Mouse (Mus musculus): Measurements from ENCODE around the gene 4921517D22Rik.

4921517D22Rik gene

DNA sequence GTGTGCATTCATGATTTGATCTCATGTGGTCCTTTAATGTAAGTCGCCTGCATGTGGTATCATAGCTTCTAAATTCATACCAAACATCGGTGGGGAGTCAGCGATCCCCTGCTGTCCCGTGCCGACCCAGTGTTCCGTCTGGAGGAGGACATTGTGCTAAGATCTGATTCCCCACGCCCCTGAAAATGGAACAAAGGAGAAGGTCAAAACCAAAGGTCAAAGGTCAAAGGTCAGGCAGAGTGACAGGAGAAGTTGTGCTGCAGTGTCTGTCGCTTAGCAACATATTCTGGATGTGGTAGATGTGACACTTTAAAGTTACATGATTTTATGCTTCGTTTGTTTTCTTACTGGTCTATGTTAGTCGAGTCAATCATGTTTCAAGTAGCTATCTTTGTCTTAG lies 2.4 kb downstream of the 4921517D22Rik start:
- no peak for DNase-seq (ENCODE audit: low read depth, low spot score)

- DNase-seq (ENCODE audit: low read depth, low spot score) = no peak
These were observed 3.3 kb downstream of the 4921517D22Rik start for GRCm38 (mm10) chr13:59690576-59690975.

GRCm38 (mm10) chr13:59689843-59690242 lies 4.1 kb downstream of the 4921517D22Rik start:
- DNase-seq (ENCODE audit: low read depth, low spot score) = no peak

GRCm38 (mm10) chr13:59689313-59689712 lies 4.6 kb downstream of the 4921517D22Rik start:
- DNase-seq (ENCODE audit: low read depth, low spot score) = no peak

DNA sequence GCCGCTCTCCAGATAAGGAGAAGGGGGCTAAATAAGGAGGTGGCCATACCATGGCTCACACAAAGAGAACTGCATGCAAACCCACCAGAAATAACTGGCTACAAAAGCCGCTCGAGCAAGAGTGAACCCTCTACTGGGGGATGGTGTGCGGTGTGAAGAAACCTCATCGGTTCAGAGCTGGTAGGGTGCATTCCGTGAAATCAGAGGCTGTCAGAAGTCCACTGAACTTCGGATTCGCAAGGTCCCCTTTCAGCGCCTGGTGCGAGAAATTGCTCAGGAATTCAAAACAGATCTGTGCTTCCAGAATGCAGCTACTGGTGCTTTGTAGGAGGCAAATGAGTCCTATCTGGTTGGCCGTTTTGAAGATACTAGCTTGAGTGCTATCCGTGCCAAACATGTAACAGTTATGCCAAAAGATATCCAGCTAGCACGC lies 5.6 kb downstream of the 4921517D22Rik start:
- no peak for DNase-seq (ENCODE audit: low read depth, low spot score)

DNA sequence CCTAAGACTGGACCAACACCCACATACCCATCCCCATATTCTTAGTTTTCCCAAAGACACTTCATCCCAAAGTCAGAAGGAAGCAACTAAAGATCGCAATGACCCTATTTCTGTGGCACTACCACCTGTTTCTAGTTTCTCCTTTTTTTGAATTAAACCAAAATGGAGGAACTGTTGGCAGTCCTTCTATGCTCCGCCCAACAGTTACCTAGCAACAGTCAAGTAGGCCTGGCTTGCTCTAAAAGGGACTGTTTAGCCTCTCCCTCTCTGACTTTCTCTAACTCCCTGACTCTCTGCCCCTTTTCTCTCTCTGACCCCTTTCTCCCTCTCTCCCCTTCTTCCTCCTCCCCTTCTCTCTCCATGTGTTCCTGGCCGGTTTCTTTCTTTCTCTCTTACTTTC lies 8.7 kb downstream of the 4921517D22Rik start:
- DNase-seq (ENCODE audit: low read depth, low spot score) = no peak

DNA sequence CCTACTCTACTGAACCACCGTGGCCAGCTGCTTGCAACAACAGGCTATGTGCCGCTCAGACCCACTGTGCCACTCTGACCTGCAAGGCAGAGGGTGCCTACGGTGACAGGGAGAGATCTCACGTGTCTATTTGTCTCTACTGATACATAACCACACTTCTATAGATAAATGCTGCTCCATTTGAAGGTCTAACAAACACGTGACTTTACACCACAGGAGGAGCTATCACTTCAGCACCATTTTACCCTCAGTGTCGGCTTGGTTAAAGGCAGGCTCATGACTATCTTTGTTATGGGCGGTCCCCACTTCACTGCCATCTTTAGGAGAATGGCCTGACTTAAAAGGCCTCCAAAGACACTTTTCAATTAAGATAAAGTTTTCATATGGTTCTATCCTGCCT lies 11.3 kb downstream of the 4921517D22Rik start:
- DNase-seq (ENCODE audit: low read depth, low spot score) = no peak

- DNase-seq (ENCODE audit: low read depth, low spot score) = no peak
These were observed 14.0 kb downstream of the 4921517D22Rik start for GRCm38 (mm10) chr13:59679908-59680307.

DNA sequence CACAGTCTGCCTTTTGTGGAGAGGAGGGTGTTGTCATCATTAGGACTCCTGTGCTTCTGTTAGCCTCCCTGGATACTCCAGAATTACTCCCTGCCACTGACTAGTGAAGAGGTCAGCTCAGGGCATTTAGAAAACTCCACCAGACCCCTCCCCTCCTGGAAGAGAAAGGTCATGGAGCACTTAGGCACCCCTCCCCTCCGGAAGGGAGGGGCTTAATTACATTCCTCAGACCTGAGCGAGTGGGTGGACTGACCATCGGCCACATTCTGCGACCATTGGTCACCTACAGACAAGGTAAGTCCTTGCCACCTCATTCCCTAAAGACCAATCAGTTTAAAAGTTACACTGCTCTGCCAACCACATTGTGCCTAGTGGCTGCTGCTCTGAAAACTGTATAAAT lies 14.6 kb downstream of the 4921517D22Rik start:
- no peak for DNase-seq (ENCODE audit: low read depth, low spot score)

- DNase-seq (ENCODE audit: low read depth, low spot score) = no peak
These were observed 17.3 kb downstream of the 4921517D22Rik start for GRCm38 (mm10) chr13:59676316-59677229.

DNA sequence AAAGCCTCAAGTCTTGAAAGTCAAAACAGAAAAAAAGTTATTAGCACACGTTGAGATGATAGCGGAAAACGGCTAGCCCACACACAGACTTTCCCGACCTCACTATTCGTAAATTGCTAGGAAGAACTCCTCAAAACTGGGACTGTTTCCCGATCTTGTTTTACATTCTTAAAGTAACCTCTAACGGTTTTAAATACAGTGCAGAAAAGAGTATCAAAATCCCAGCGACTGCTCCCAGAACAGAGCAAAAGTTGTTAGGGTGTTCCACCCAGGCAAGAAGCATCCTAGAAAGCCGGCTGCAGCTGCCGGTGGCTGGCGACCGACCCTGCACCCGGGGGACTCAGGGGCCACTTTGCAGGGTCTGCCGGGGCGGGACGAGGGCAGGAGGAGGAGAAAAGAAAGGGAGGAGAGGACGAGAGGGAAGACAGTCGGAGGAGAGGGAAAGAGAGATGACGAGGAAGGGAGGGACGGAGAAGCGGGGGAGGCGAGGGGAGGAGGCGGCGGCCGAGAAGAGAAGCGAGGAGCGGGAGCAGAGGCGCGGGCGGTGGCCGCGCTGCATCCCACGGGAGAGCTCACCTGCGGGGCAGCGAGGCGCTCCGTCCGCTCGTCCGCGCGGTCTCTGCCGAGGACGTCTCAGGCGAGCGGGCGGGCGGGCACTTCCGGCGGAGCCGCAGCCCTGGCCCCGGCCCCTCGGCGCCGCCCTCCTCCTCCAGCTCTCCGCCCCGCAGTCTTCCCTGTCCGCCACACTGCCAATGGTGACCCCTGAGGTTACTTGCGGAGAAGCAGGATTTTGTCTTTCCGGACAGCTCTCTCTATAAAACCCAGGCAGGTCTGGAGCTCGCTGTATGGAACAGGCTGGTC lies 18.5 kb downstream of the 4921517D22Rik start, which contains the start of gene Golm1:
Gene Golm1 (minus strand): TSS at position 661 of the 861 bp plus-strand sequence.
- DNase-seq (ENCODE audit: low read depth, low spot score) = no peak

- no peak for DNase-seq (ENCODE audit: low read depth, low spot score)
These were observed 19.2 kb downstream of the 4921517D22Rik start for GRCm38 (mm10) chr13:59674761-59675150.

GRCm38 (mm10) chr13:59674215-59674614 lies 19.7 kb downstream of the 4921517D22Rik start:
- no peak for DNase-seq (ENCODE audit: low read depth, low spot score)

DNA sequence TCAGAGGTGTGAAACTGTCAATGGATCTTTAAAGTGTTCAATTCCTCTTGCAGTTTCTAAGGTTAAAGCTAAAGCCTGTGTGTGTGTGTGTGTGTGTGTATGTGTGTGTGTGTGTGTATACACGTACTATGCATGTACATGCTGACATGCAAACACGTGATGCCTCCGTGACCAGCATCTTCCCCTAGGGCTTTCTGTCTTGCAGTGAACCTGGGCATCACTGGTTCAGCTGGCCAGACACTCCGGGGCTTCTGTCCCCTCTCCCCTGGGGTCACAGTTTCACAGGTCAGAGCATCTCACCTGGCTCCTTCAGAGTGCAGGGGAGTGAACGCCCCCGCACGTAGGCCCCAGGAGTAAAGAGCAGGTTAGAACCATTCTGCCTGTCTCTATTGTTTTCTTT lies 20.3 kb downstream of the 4921517D22Rik start:
- DNase-seq (ENCODE audit: low read depth, low spot score) = no peak

- DNase-seq (ENCODE audit: low read depth, low spot score) = no peak
These were observed 21.7 kb downstream of the 4921517D22Rik start for GRCm38 (mm10) chr13:59672248-59672647.

DNA sequence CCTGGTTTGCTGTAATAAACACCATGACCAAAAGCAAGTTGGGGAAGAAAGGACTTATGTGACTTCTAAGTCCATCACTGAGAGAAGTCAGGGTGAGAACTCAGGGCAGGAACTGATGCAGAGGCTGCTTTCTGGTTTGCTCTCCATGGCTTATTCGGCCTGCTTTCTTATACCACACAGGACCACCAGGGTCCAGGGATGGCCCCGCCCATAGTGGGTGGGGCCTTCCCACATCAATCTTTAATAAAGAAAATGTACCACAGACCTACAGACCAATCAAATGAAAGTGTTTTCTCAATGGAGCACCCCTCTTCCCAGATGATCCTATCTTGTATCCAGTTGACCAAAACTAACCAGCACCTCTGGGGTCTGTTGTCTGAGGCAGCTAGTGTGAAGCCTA lies 22.4 kb downstream of the 4921517D22Rik start:
- DNase-seq (ENCODE audit: low read depth, low spot score) = no peak

- no peak for DNase-seq (ENCODE audit: low read depth, low spot score)
These were observed 24.0 kb downstream of the 4921517D22Rik start for GRCm38 (mm10) chr13:59669946-59670345.

GRCm38 (mm10) chr13:59668501-59669093 lies 25.3 kb downstream of the 4921517D22Rik start:
- no peak for DNase-seq (ENCODE audit: low read depth, low spot score)

DNA sequence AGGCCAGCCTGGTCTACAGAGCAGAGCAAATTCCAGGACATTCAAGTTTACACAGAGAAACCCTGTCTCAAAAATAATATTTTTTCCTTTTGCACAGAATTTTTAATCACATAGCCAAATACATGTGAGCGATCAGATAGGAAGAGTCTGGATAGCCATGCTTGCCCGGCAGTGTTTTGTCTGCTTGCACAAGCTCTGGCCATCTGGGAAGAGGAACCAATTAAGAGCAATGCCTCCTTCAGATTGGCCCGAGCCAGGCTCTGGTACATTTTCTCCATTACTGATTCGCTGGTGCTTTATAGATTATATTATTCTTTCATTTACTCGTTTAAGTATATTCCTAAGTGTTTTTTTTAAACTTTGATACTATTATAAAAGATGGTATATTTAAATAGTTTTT lies 26.1 kb downstream of the 4921517D22Rik start:
- DNase-seq (ENCODE audit: low read depth, low spot score) = no peak

- DNase-seq (ENCODE audit: low read depth, low spot score) = no peak
These were observed 29.8 kb downstream of the 4921517D22Rik start for GRCm38 (mm10) chr13:59663939-59664712.

- DNase-seq (ENCODE audit: low read depth, low spot score) = no peak
These were observed 31.9 kb downstream of the 4921517D22Rik start for GRCm38 (mm10) chr13:59661966-59662365.
